Mouse (Mus musculus) kidney, postnatal 25 days (tissue): ENCODE measurements at regions not wholly inside any gene's neighbourhood (a gene's known extent, or its start where the extent isn't known, plus 50 kb on each side); places are given as distances from the start of the nearest gene placed in this dataset.

Experiments used
- DNase-seq, 2 experiments: peaks; one replicate each; pipeline ENCODE4 v3.0.0; 2021; ENCODE audit warnings: mixed read lengths in 2 of 2

GRCm38 (mm10) chr6:81323690-81324089 lies 599.8 kb upstream of the Gcfc2 start:
- DNase-seq, result no peak

GRCm38 (mm10) chr6:81363969-81364529 lies 559.4 kb upstream of the Gcfc2 start:
- no peak for DNase-seq

GRCm38 (mm10) chr6:81388484-81388883 lies 535.0 kb upstream of the Gcfc2 start:
- DNase-seq, result no peak

GRCm38 (mm10) chr6:81403122-81403521 lies 520.3 kb upstream of the Gcfc2 start:
- no peak for DNase-seq

GRCm38 (mm10) chr6:81413611-81414010 lies 509.9 kb upstream of the Gcfc2 start:
- DNase-seq, result no peak

- no peak for DNase-seq
These were observed 488.7 kb upstream of the Gcfc2 start for GRCm38 (mm10) chr6:81434745-81435144.

GRCm38 (mm10) chr6:81438951-81439722 lies 484.3 kb upstream of the Gcfc2 start:
- no peak for DNase-seq

- DNase-seq, result no peak
These were observed 482.1 kb upstream of the Gcfc2 start for GRCm38 (mm10) chr6:81441396-81441795.

- no peak for DNase-seq
These were observed 477.3 kb upstream of the Gcfc2 start for GRCm38 (mm10) chr6:81446019-81446800.

- no peak for DNase-seq
These were observed 475.8 kb upstream of the Gcfc2 start for GRCm38 (mm10) chr6:81447701-81448100.

- DNase-seq, result no peak
These were observed 475.1 kb upstream of the Gcfc2 start for GRCm38 (mm10) chr6:81448366-81448765.

GRCm38 (mm10) chr6:81461095-81461494 lies 462.4 kb upstream of the Gcfc2 start:
- no peak for DNase-seq

GRCm38 (mm10) chr6:81464442-81464841 lies 459.0 kb upstream of the Gcfc2 start:
- no peak for DNase-seq

- DNase-seq, result no peak
These were observed 456.9 kb upstream of the Gcfc2 start for GRCm38 (mm10) chr6:81466536-81466935.

GRCm38 (mm10) chr6:81471340-81471955 lies 452.0 kb upstream of the Gcfc2 start:
- no peak for DNase-seq

GRCm38 (mm10) chr6:81472506-81472905 lies 451.0 kb upstream of the Gcfc2 start:
- no peak for DNase-seq

GRCm38 (mm10) chr6:81474786-81475185 lies 448.7 kb upstream of the Gcfc2 start:
- DNase-seq, result no peak

- no peak for DNase-seq
These were observed 436.5 kb upstream of the Gcfc2 start for GRCm38 (mm10) chr6:81487006-81487405.

GRCm38 (mm10) chr6:81496239-81496638 lies 427.2 kb upstream of the Gcfc2 start:
- no peak for DNase-seq

GRCm38 (mm10) chr6:81517185-81517584 lies 406.3 kb upstream of the Gcfc2 start:
- DNase-seq, result no peak

GRCm38 (mm10) chr6:81562260-81562659 lies 361.2 kb upstream of the Gcfc2 start:
- DNase-seq, result no peak

- DNase-seq, result no peak
These were observed 360.3 kb upstream of the Gcfc2 start for GRCm38 (mm10) chr6:81563192-81563591.

GRCm38 (mm10) chr6:81564295-81564694 lies 359.2 kb upstream of the Gcfc2 start:
- DNase-seq, result no peak
